Mouse (Mus musculus) kidney, embryonic 16.5 days (tissue): ENCODE data around the gene Suclg2. TPM values are rescaled to one million over a fixed set of nuclear protein-coding genes. Genes with fewer than 3 reads are reported as not detected.

ENCODE experiments used
- ATAC-seq: fragments of 200-750 bp; cut with Nextera tagmentation; 2 replicates; pipeline ENCODE4 v1.8.0; 2017; ENCODE audit warnings: moderate TSS enrichment; ENCODE audit not compliant: low FRiP score, low TSS enrichment
- H3K27ac ChIP-seq: fragments of 300-500 bp; sonication (generic); 2 replicates; pipeline ENCODE4 v1.5.1; 2014; ENCODE audit warnings: low read length
- H3K27me3 ChIP-seq: fragments of 300-500 bp; sonication (generic); 2 replicates; pipeline ENCODE4 v1.6.1; 2014; ENCODE audit warnings: low read length, control low read depth, mixed read lengths; ENCODE audit not compliant: insufficient read depth
- H3K36me3 ChIP-seq: fragments of 300-500 bp; sonication (generic); 2 replicates; pipeline ENCODE4 v1.6.1; 2014; ENCODE audit warnings: low read length, control low read depth, mixed read lengths; ENCODE audit not compliant: insufficient read depth
- H3K4me1 ChIP-seq: fragments of 300-500 bp; sonication (generic); 2 replicates; pipeline ENCODE4 v1.6.1; 2014; ENCODE audit warnings: low read length, control low read depth, mixed read lengths; ENCODE audit not compliant: insufficient read depth
- H3K4me2 ChIP-seq: fragments of 300-500 bp; sonication (generic); replicated peaks from 2 replicates; pipeline ENCODE4 v1.6.1; 2014; ENCODE audit warnings: low read depth, low read length
- H3K4me3 ChIP-seq: fragments of 300-500 bp; sonication (generic); 2 replicates; pipeline ENCODE4 v1.5.1; 2014; ENCODE audit warnings: mild to moderate bottlenecking, low read length
- H3K9ac ChIP-seq: fragments of 300-500 bp; sonication (generic); replicated peaks from 2 replicates; pipeline ENCODE4 v1.6.1; 2014; ENCODE audit warnings: low read length
- H3K9me3 ChIP-seq: fragments of 300-500 bp; sonication (generic); 2 replicates; pipeline ENCODE4 v1.6.1; 2016; ENCODE audit warnings: low read length, control low read depth
- WGBS: fragments of 180-500 bp; shearing (Covaris S2); extraction: QIAGEN DNeasy Blood & Tissue Kit; methylation state at CpG from one replicate; pipeline ENCODE4 v1.1.7; 2014; 5-methylcytosine and 5-hydroxymethylcytosine counted together
- polyA plus RNA-seq: library from polyadenylated mRNA; unstranded; fragments of >200 nt; fragmentation: Nextera tagmentation; extraction: Ambion mirVana; gene quantifications from 2 replicates; pipeline ENCODE4 v1.2.1, GENCODE M21; 2015

Suclg2 gene
- polyA plus RNA-seq, 1 experiment from 2014 or later: 128 TPM

DNA sequence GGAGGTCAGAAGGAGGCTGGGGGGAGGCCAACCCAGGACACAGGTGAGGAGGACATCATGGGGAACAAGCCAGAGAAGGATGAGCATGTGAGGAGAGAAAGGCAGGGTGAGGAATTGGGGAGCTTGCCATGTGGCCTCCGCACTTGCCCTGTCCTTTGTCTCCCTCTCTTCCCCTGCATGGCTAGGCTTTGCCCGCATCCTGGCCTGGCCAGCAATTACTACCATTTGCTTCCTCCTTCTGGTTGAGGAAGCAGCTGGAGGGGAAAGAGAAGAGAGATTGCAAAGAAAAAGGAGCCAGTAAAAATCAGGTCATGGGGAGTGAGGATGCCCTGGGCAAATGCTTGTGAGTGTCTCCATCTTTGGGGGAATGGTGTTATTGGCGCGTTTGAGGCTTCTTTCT, 234.9 kb downstream of the Suclg2 start:
- no peak overlapping the region for H3K4me2 ChIP-seq
- H3K27ac ChIP-seq: no peak overlapping the region
- H3K27me3 ChIP-seq: no peaks in the 10 kb centered on the region
- WGBS: 85% methylated on average over 4 of the region's 4 CpGs
- H3K9ac ChIP-seq: no peak overlapping the region
- no peaks in the 10 kb centered on the region for H3K4me1 ChIP-seq
- no peak overlapping the region for H3K4me3 ChIP-seq
- H3K36me3 ChIP-seq: peaks cover 7% of the 10 kb centered on the region; the same call in 1 of the 2 replicates
- no peaks in the 10 kb centered on the region for H3K9me3 ChIP-seq
- ATAC-seq: no peak

DNA sequence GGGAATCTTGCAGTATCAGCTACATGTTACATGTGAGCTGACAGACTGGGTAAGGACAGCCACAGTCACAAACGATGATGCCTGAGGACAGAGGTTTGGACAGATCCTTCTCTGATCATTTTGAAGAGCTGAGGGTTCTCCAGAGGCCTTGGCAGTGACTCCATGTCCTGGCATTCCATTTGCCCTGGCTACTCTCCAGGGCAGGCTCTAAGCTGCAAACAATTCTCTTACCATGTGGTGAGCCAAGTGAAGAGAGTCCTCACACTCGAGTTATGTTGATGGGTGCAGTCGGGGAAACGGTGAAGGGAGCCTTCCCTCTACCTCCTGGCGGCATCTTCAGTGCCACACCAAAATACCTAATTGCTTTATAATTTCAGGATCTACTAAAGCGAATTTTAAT, 235.5 kb downstream of the Suclg2 start:
- no peak for ATAC-seq
- H3K4me3 ChIP-seq: no peak overlapping the region
- H3K9ac ChIP-seq: no peak overlapping the region
- H3K4me1 ChIP-seq: no peaks in the 10 kb centered on the region
- H3K9me3 ChIP-seq: no peaks in the 10 kb centered on the region
- H3K36me3 ChIP-seq: 0 out of 2 replicates have a peak, but pooled peaks cover 6% of the 10 kb centered on the region
- no peaks in the 10 kb centered on the region for H3K27me3 ChIP-seq
- H3K4me2 ChIP-seq: no peak overlapping the region
- no peak overlapping the region for H3K27ac ChIP-seq
- 89% methylated on average over 6 of the region's 6 CpGs for WGBS

DNA sequence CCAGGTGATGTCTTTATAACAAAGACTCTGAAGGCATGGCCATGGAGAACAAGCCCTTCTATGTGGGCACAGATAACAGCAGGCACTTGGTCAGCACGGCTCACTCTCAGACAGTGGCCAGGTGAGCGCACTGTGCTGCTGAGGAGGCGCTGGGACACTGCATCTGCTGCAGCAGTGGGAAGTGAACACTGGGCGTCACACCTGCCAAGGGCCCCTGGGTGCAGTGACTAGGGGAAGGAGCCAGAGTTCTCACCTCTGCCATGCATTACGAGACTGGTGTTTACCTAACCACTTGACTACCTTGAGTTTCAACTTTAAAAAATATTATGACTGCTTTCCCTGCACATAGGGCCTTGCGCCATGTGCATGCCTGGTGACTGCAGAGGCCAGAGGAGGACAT, 238.8 kb downstream of the Suclg2 start:
- 96% methylated on average over 6 of the region's 6 CpGs for WGBS
- no peaks in the 10 kb centered on the region for H3K9me3 ChIP-seq

DNA sequence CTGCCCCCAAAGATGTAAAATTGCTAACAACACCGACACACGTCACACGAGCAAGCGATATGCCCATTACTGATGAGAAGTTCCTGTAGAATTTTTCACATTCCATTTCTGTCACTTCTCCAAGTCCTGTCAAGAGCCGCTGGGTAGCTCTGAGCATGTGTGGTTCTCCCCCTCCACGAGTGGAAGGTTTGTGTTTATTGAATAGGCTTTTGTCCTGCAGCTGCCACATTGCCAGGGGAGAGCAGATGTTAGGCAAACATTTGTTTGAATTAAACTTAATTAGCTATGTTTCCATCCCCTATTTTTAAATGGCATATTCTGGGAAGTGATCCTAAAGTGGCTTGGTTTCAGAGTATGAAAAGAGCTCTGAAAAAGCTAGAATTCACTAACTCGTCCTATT, 249.1 kb downstream of the Suclg2 start:
- ATAC-seq: no peak
- Histone ChIP-seq H3K9me3 (no peaks in the 10 kb centered on the region), H3K4me2 (no peak overlapping the region), H3K27ac (no peak overlapping the region), H3K4me1 (no peaks in the 10 kb centered on the region), H3K36me3 (peaks cover 4% of the 10 kb centered on the region; the same call in 1 of the 2 replicates), H3K4me3 (no peak overlapping the region), H3K9ac (no peak overlapping the region), H3K27me3 (no peaks in the 10 kb centered on the region)
- WGBS: 62% methylated on average over 7 of the region's 7 CpGs

More for the DNA sequence above, 238.8 kb downstream of the Suclg2 start:
- H3K27me3 ChIP-seq: no peaks in the 10 kb centered on the region
- no peak overlapping the region for H3K27ac ChIP-seq
- H3K9ac ChIP-seq: no peak overlapping the region
- ATAC-seq: no peak
- no peak overlapping the region for H3K4me3 ChIP-seq
- H3K4me1 ChIP-seq: no peaks in the 10 kb centered on the region
- H3K36me3 ChIP-seq: no peaks in the 10 kb centered on the region
- H3K4me2 ChIP-seq: no peak overlapping the region

DNA sequence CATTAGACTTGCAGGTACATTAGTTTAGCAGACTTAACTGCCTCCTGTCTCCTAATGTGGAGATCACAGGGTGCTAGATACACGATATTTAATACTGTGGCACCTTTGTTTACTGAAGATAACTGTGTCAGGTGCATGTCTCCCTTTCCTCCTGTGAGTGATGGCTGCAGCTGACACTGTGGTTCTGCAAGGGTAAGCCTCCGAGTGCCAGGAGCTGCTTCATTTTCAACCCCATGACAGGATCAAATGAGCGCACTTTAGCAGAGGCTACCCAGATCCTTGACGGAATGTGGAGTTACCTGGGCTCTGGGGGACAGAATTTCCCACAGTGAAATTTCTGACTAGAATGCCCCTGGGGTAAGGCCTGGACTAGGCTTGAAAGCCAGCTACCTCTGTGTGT, 253.3 kb downstream of the Suclg2 start:
- ATAC-seq: no peak
- H3K27me3 ChIP-seq: no peaks in the 10 kb centered on the region
- WGBS: 63% methylated on average over 4 of the region's 4 CpGs
- H3K9ac ChIP-seq: no peak overlapping the region
- no peak overlapping the region for H3K27ac ChIP-seq
- no peaks in the 10 kb centered on the region for H3K4me1 ChIP-seq
- no peaks in the 10 kb centered on the region for H3K36me3 ChIP-seq
- no peak overlapping the region for H3K4me3 ChIP-seq
- no peaks in the 10 kb centered on the region for H3K9me3 ChIP-seq
- H3K4me2 ChIP-seq: no peak overlapping the region

DNA sequence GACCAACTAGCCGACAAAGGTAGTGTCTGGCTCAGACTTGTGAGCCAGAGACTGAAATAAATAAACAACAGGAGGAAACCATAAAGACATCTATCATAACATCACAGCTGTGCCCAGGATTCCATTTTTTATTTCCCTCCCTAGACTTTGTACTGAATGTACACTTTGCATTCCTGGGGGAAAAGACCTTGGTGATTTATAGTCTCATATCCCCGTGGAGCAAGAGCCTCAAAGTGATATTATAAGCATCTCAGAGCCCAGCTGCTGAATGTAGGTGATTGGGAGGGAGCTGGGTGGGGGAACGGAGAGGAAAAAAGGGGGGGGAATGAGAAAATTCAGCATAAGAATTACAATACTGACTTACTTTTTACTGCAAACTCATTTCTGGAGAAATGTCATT, 259.2 kb downstream of the Suclg2 start:
- no peak overlapping the region for H3K9ac ChIP-seq
- H3K4me3 ChIP-seq: no peak overlapping the region
- H3K27me3 ChIP-seq: no peaks in the 10 kb centered on the region
- H3K9me3 ChIP-seq: no peaks in the 10 kb centered on the region
- H3K27ac ChIP-seq: no peak overlapping the region
- ATAC-seq: no peak
- no peaks in the 10 kb centered on the region for H3K4me1 ChIP-seq
- 36% methylated on average over 3 of the region's 3 CpGs for WGBS
- H3K4me2 ChIP-seq: no peak overlapping the region
- no peaks in the 10 kb centered on the region for H3K36me3 ChIP-seq

DNA sequence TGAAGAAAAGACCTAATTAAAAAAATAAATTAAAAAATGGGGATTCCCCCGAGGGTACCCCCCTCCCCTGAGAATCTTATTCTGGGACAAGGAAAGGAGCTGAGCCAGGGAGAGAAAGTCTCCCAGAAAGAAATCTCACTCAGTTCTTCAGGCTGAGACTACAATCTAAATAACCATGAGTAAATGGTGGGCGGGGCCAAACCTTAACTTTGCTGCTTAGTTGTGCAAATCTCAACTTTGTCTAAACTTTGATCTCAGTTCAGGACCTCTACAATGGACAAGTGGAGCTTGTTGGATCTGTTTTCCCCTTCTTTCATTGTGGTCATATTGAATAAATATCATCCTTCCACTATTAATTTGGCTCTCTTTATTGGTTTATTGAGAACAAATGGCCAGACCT, 272.4 kb downstream of the Suclg2 start:
- no peak overlapping the region for H3K4me2 ChIP-seq
- H3K4me1 ChIP-seq: no peaks in the 10 kb centered on the region
- no peak for ATAC-seq
- no peaks in the 10 kb centered on the region for H3K9me3 ChIP-seq
- H3K27ac ChIP-seq: no peak overlapping the region
- H3K4me3 ChIP-seq: no peak overlapping the region
- H3K9ac ChIP-seq: no peak overlapping the region
- WGBS: 88% methylated on average over 2 of the region's 2 CpGs
- no peaks in the 10 kb centered on the region for H3K36me3 ChIP-seq
- H3K27me3 ChIP-seq: no peaks in the 10 kb centered on the region

DNA sequence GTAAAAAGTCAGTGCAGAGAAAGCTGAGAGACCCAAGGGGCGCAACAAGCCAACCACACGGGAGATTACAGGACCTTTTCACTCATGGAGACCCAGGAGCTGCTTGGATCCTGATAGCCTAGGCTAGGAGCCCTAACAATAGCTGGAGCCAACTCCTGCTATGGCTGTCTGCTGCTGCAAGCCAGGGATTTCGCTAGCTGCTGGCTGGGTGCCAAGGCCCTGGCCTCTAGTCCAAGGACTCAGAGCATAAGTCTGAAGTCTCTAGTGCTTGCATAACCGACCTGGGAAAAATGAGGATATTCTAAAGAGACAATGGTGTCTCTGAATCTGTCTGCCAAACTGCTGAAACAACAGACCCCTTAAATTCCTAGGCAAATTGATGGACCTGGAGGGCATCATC, 273.6 kb downstream of the Suclg2 start:
- Histone ChIP-seq H3K9me3 (no peaks in the 10 kb centered on the region; the same call in 1 of the 2 replicates), H3K27me3 (no peaks in the 10 kb centered on the region), H3K4me2 (no peak overlapping the region), H3K4me1 (no peaks in the 10 kb centered on the region), H3K36me3 (no peaks in the 10 kb centered on the region), H3K27ac (no peak overlapping the region), H3K9ac (no peak overlapping the region), H3K4me3 (no peak overlapping the region)
- 69% methylated on average over 4 of the region's 4 CpGs for WGBS
- no peak for ATAC-seq
